Mouse (Mus musculus): ENCODE results near the gene Mc1r. TPM values are rescaled to one million over a fixed set of nuclear protein-coding genes. Genes with fewer than 3 reads are reported as not detected.
"Not testable (repeated sequence)": the region's sequence is repeated elsewhere in the genome, so short reads cannot be mapped to it uniquely, and the experiment has no call there.

Mc1r gene
- polyA plus RNA-seq, 1 experiment, result 0.01 TPM

GRCm38 (mm10) chr8:123411781-123412327 is 4.9 kb downstream of the Mc1r start:
- peak overlapping the region; percentile 39 for H3K4me3 ChIP-seq (ENCODE audit: insufficient read depth, poor library complexity, severe bottlenecking)
- H3K79me3 ChIP-seq (ENCODE audit: low read depth), result peaks cover 3% of the 10 kb centered on the region
- H3K79me2 ChIP-seq (ENCODE audit: control insufficient read depth, insufficient read depth), result peaks cover 40% of the 10 kb centered on the region
- no peaks in the 10 kb centered on the region for H3K36me3 ChIP-seq (ENCODE audit: control insufficient read depth, insufficient read depth)
- H3K27me3 ChIP-seq (ENCODE audit: control insufficient read depth, insufficient read depth, insufficient read length), result no peaks in the 10 kb centered on the region
- H3ac ChIP-seq (ENCODE audit: control insufficient read depth, insufficient read length, low read depth), result peak overlapping the region; percentile 69
- TF ChIP-seq USF1 (IDR thresholded peaks at IDR 0.05; ENCODE audit: low read depth) (no peak), CEBPB (IDR thresholded peaks at IDR 0.05; ENCODE audit: low read depth) (no peak), MYOD1 (IDR thresholded peaks at IDR 0.05; ENCODE audit: control insufficient read depth, insufficient read length, low read depth) (no peak), CTCF (IDR thresholded peaks at IDR 0.05; ENCODE audit: control insufficient read depth, insufficient read depth, insufficient read length) (no peak)

DNA sequence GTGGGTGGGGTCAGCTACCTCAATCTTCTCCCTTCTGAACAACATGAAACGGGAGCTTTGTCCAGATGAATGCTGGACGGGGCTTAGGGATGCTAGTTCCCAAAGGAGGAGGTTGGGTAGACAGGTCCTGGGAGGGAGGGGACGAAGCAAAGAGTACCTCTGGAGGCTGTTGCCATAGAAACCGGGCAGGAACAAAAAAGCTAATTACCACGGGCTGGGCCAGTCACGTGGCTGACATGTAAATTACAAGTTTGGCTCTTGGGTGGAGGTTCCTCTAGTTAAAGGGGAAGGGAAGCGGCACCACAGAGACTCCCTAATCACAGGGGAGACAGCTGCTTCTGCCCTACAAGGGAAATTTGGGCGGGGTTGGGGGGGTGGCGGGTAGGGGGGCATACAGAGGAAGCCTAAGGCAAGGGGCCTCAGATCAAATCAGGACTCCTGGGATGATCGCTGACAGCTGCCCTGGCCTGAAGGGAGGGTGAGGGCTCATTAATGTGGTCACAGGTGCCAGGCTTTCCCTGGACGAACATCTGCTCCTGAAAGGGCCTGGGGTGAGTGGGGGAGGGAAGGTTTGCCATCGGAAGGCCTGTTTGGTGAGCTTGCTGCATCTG is 5.8 kb downstream of the Mc1r start:
- H3K79me3 ChIP-seq (ENCODE audit: low read depth), result peaks cover 3% of the 10 kb centered on the region
- H3K79me2 ChIP-seq (ENCODE audit: control insufficient read depth, insufficient read depth), result peaks cover 41% of the 10 kb centered on the region
- H3ac ChIP-seq (ENCODE audit: control insufficient read depth, insufficient read length, low read depth), result peak overlapping the region; percentile 1
- TF ChIP-seq MYOD1 (IDR thresholded peaks at IDR 0.05; ENCODE audit: control insufficient read depth, insufficient read length, low read depth) (peak; percentile 59), CEBPB (IDR thresholded peaks at IDR 0.05; ENCODE audit: low read depth) (no peak), USF1 (IDR thresholded peaks at IDR 0.05; ENCODE audit: low read depth) (peak; percentile 87)
- H3K27me3 ChIP-seq (ENCODE audit: control insufficient read depth, insufficient read depth, insufficient read length), result no peaks in the 10 kb centered on the region
- no peaks in the 10 kb centered on the region for H3K36me3 ChIP-seq (ENCODE audit: control insufficient read depth, insufficient read depth)
- peak overlapping the region; percentile 39 for H3K4me3 ChIP-seq (ENCODE audit: insufficient read depth, poor library complexity, severe bottlenecking)

DNA sequence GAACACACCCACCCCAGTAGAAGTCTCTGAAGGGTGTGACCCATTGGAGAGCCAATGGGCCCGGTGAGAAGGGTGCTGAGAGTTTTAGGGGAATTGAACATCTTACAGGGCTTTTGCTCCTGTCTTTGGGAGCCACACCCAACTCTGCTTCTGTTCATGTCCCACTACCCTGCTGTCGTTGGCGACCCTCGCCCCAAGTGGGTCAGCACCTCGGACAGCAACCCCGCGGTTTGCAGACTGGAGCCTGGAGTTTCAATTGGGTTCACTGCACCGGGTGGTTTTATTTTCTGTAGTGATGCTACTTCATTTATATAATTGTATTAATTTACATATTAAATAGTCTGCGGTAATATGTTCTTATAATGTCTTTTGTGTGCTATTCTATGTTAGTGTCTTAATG is 7.3 kb downstream of the Mc1r start:
- Histone ChIP-seq H3ac (ENCODE audit: control insufficient read depth, insufficient read length, low read depth) (no peak overlapping the region), H3K4me3 (ENCODE audit: insufficient read depth, poor library complexity, severe bottlenecking) (no peak overlapping the region), H3K36me3 (ENCODE audit: control insufficient read depth, insufficient read depth) (peaks cover 10% of the 10 kb centered on the region), H3K79me3 (ENCODE audit: low read depth) (peaks cover 3% of the 10 kb centered on the region), H3K79me2 (ENCODE audit: control insufficient read depth, insufficient read depth) (peaks cover 41% of the 10 kb centered on the region), H3K27me3 (ENCODE audit: control insufficient read depth, insufficient read depth, insufficient read length) (no peaks in the 10 kb centered on the region)
- no peak for TF ChIP-seq MYOD1 (IDR thresholded peaks at IDR 0.05; ENCODE audit: control insufficient read depth, insufficient read length, low read depth)

- Histone ChIP-seq H3K79me2 (ENCODE audit: control insufficient read depth, insufficient read depth) (peaks cover 41% of the 10 kb centered on the region), H3K36me3 (ENCODE audit: control insufficient read depth, insufficient read depth) (peaks cover 19% of the 10 kb centered on the region)
- H3K79me3 ChIP-seq (ENCODE audit: low read depth); H3K27me3 ChIP-seq (ENCODE audit: control insufficient read depth, insufficient read depth, insufficient read length); H3ac ChIP-seq (ENCODE audit: control insufficient read depth, insufficient read length, low read depth); H3K4me3 ChIP-seq (ENCODE audit: insufficient read depth, poor library complexity, severe bottlenecking): not testable (repeated sequence)
Measured at GRCm38 (mm10) chr8:123414997-123415696, 8.2 kb downstream of the Mc1r start.

- peaks cover 41% of the 10 kb centered on the region for H3K79me2 ChIP-seq (ENCODE audit: control insufficient read depth, insufficient read depth)
- H3K36me3 ChIP-seq (ENCODE audit: control insufficient read depth, insufficient read depth), result peaks cover 27% of the 10 kb centered on the region
- H3K79me3 ChIP-seq (ENCODE audit: low read depth), result peaks cover 3% of the 10 kb centered on the region
- TF ChIP-seq FOSL1 (IDR thresholded peaks at IDR 0.05; ENCODE audit: insufficient read depth, low read length, poor library complexity, severe bottlenecking), result no peak
- H3K4me3 ChIP-seq (ENCODE audit: insufficient read depth, poor library complexity, severe bottlenecking), result no peak overlapping the region
- H3ac ChIP-seq (ENCODE audit: control insufficient read depth, insufficient read length, low read depth), result no peak overlapping the region
- H3K27me3 ChIP-seq (ENCODE audit: control insufficient read depth, insufficient read depth, insufficient read length), result no peaks in the 10 kb centered on the region
Measured at GRCm38 (mm10) chr8:123415967-123416943, 9.3 kb downstream of the Mc1r start.

DNA sequence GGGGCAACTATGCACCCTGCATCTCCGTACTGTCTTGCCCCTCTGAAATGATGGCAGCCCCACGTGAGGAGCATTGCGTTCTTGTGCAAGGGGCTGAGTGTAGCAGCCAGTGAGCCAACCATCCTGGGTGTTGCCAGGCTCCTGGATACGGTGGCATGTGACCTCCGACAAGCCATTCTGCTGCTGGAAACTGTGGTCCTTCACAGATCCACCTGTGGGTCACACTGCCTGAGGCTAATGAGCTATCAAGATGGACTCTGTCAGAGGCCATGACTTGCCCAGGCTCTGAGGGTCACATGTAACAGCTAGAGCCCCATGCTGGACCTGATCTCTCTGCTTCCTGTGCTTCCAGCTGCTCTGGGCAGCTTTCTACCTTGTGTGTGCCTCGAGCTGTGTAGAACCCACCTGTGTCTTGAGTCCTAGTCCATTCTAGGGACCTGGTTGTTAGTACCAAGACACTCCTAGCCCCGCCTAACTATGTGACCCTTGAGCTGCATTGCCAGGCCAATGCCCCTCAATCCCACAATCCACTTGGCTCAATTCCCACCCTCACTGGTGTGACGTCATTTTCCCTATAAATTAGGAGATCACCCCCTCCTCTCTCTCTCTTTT is 10.1 kb downstream of the Mc1r start:
- Histone ChIP-seq H3K4me3 (ENCODE audit: insufficient read depth, poor library complexity, severe bottlenecking) (no peak overlapping the region), H3ac (ENCODE audit: control insufficient read depth, insufficient read length, low read depth) (no peak overlapping the region), H3K79me2 (ENCODE audit: control insufficient read depth, insufficient read depth) (peaks cover 39% of the 10 kb centered on the region), H3K27me3 (ENCODE audit: control insufficient read depth, insufficient read depth, insufficient read length) (no peaks in the 10 kb centered on the region), H3K36me3 (ENCODE audit: control insufficient read depth, insufficient read depth) (peaks cover 27% of the 10 kb centered on the region), H3K79me3 (ENCODE audit: low read depth) (peaks cover 3% of the 10 kb centered on the region)
- TF ChIP-seq MYOG (IDR thresholded peaks at IDR 0.05; ENCODE audit: control insufficient read depth, extremely low read depth, insufficient read length) (no peak), MYOD1 (IDR thresholded peaks at IDR 0.05; ENCODE audit: control insufficient read depth, insufficient read length, low read depth) (no peak), CEBPB (IDR thresholded peaks at IDR 0.05; ENCODE audit: low read depth) (no peak), CTCF (IDR thresholded peaks at IDR 0.05; ENCODE audit: control insufficient read depth, insufficient read depth, insufficient read length) (no peak), FOSL1 (IDR thresholded peaks at IDR 0.05; ENCODE audit: insufficient read depth, low read length, poor library complexity, severe bottlenecking) (no peak), MAX (IDR thresholded peaks at IDR 0.05) (no peak), USF1 (IDR thresholded peaks at IDR 0.05; ENCODE audit: low read depth) (no peak)

Data from C2C12 (cell line).